Mouse (Mus musculus) kidney, adult 2 months (tissue): ENCODE results near the gene Golga1.

Experiments used
- CTCF ChIP-seq: fragments of 200-500 bp; conservative IDR thresholded peaks from 2 replicates; pipeline ENCODE4 v1.5.1; 2011; ENCODE audit warnings: low read depth, mild to moderate bottlenecking, control low read depth, low read length, moderate library complexity, mixed read lengths; ENCODE audit not compliant: insufficient read depth, insufficient read length
- POLR2A ChIP-seq: fragments of 200-500 bp; IDR thresholded peaks from one replicate; pipeline ENCODE4 v1.6.1; 2011; ENCODE audit warnings: low read depth, low read length, control low read depth

DNA sequence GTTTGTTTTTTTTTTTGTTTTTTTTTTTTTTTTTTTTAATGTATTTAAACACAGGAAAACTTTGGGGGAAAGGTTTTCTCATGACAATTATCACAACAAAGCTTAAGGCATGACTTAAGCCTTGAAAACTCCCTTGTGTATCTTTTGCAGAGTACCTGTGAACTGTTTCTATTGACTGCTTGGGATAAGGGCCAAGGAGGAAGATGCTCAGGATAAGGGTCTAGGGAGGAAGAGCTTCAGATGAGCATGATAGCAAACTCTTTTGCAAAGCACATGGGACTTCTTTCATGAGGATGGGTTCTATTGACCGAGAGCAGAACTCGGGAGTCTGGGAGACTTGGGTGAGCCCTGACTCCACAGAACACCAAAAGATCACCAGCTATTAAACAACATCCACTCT lies 95.7 kb downstream of the Golga1 start:
- no peak for TF ChIP-seq CTCF
- TF ChIP-seq POLR2A, result no peak
